Mouse (Mus musculus) neural tube, embryonic 14.5 days (tissue): ENCODE measurements at regions not wholly inside any gene's neighbourhood (a gene's known extent, or its start where the extent isn't known, plus 50 kb on each side); places are given as distances from the start of the nearest gene placed in this dataset.

Experiments
- ATAC-seq: fragments of 200-750 bp; cut with Nextera tagmentation; 2 replicates; pipeline ENCODE4 v1.8.0; 2017; ENCODE audit warnings: low read depth, mild to moderate bottlenecking, moderate TSS enrichment, moderate library complexity
- H3K27ac ChIP-seq: fragments of 300-500 bp; sonication (generic); 2 replicates; pipeline ENCODE4 v1.5.1; 2014; ENCODE audit warnings: low read depth, mild to moderate bottlenecking, control low read depth, low read length, moderate library complexity, mixed read lengths
- H3K27me3 ChIP-seq: fragments of 300-500 bp; sonication (generic); 2 replicates; pipeline ENCODE4 v1.6.1; 2014; ENCODE audit warnings: low read length; ENCODE audit not compliant: control insufficient read depth, insufficient read depth
- H3K36me3 ChIP-seq: fragments of 300-500 bp; sonication (generic); 2 replicates; pipeline ENCODE4 v1.6.1; 2014; ENCODE audit warnings: low read length, mixed read lengths; ENCODE audit not compliant: control insufficient read depth, insufficient read depth
- H3K4me1 ChIP-seq: fragments of 300-500 bp; sonication (generic); 2 replicates; pipeline ENCODE4 v1.6.1; 2014; ENCODE audit warnings: low read length; ENCODE audit not compliant: control insufficient read depth, insufficient read depth
- H3K4me2 ChIP-seq: fragments of 300-500 bp; sonication (generic); 2 replicates; pipeline ENCODE4 v1.6.1; 2014; ENCODE audit warnings: mild to moderate bottlenecking, low read depth, low read length, control low read depth
- H3K4me3 ChIP-seq: fragments of 300-500 bp; sonication (generic); 2 replicates; pipeline ENCODE4 v1.5.1; 2014; ENCODE audit warnings: low read depth, low read length, control low read depth, mixed read lengths
- H3K9ac ChIP-seq: fragments of 300-500 bp; sonication (generic); replicated peaks from 2 replicates; pipeline ENCODE4 v1.6.1; 2014; ENCODE audit warnings: low read depth, mild to moderate bottlenecking, control low read depth, low read length, mixed read lengths
- H3K9me3 ChIP-seq: fragments of 300-500 bp; sonication (generic); 2 replicates; pipeline ENCODE4 v1.6.1; 2016; ENCODE audit warnings: low read length; ENCODE audit not compliant: control insufficient read depth
- WGBS: fragments of 180-500 bp; shearing (Covaris S2); extraction: QIAGEN DNeasy Blood & Tissue Kit; methylation state at CpG from one replicate; pipeline ENCODE4 v1.1.7; 2014; 5-methylcytosine and 5-hydroxymethylcytosine counted together

DNA sequence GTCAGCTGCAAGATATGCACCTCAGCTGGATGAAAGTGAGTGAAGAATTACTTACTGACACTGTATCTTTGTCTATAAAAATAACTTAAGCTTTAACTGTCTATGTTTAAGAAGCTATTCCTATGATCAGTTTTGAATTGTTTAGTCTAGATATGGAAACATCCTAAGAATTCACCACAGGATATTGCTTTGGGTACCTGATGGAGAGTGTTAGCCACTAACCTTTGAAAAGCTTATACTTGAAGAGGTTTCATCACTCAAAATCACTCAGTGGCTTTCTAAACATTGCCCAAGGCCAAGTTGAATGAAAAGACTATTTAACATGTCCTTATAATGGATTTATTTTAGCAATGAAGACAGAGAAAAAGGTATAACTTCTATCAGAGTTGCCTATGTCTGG is 111.6 kb upstream of the Kcnab1 start:
- H3K9ac ChIP-seq: no peak overlapping the region
- no peaks in the 10 kb centered on the region for H3K4me1 ChIP-seq
- H3K27ac ChIP-seq: no peak overlapping the region
- ATAC-seq: no peak
- H3K27me3 ChIP-seq: no peaks in the 10 kb centered on the region
- no peak overlapping the region for H3K4me3 ChIP-seq
- no peaks in the 10 kb centered on the region for H3K9me3 ChIP-seq
- no peaks in the 10 kb centered on the region for H3K36me3 ChIP-seq
- no peak overlapping the region for H3K4me2 ChIP-seq

DNA sequence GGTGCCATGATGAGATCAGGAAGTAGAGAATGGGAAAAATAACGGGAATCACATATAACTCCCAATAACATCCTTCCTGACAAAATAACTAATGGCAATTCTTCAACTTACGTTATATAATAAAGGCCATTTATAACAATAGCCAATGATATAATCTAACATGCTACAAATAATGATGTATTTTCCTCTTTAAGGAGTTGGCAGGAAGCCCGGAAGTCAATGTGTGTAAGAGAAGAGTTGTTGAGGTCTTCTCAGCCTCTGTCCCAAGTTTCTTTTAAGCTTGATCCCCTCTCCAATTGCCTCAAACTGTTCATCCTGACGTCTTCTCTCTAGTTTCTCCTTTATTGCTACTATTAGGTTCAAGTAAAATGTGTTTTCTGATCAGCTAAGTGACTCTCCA is 108.1 kb upstream of the Kcnab1 start:
- Histone ChIP-seq H3K9ac (no peak overlapping the region), H3K4me3 (no peak overlapping the region), H3K36me3 (no peaks in the 10 kb centered on the region), H3K4me1 (no peaks in the 10 kb centered on the region), H3K27me3 (no peaks in the 10 kb centered on the region), H3K4me2 (no peak overlapping the region), H3K27ac (no peak overlapping the region), H3K9me3 (no peaks in the 10 kb centered on the region)
- no peak for ATAC-seq
- WGBS: 72% methylated on average over 4 of the region's 4 CpGs

DNA sequence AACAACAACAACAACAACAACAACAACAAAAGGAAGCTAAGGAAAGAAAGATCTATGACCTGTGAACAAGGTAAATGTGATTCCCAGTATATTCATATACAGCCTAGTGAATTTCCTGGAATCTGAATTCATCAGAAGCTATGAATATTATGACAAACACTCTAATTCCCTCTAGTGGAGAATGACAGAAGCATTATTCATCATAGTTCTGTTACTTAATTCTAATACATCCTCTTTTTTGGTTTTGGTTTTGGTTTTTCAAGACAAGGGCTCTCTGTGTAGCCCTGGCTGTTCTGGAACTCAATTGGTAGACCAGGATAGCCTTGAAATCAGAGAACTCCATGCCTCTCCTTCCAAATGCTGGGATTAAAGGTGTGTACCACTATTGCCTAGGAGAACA is 106.6 kb upstream of the Kcnab1 start:
- no peaks in the 10 kb centered on the region for H3K9me3 ChIP-seq
- H3K4me3 ChIP-seq: no peak overlapping the region
- no peak for ATAC-seq
- no peak overlapping the region for H3K4me2 ChIP-seq
- no peaks in the 10 kb centered on the region for H3K36me3 ChIP-seq
- no peaks in the 10 kb centered on the region for H3K4me1 ChIP-seq
- no peak overlapping the region for H3K27ac ChIP-seq
- H3K9ac ChIP-seq: no peak overlapping the region
- H3K27me3 ChIP-seq: no peaks in the 10 kb centered on the region

DNA sequence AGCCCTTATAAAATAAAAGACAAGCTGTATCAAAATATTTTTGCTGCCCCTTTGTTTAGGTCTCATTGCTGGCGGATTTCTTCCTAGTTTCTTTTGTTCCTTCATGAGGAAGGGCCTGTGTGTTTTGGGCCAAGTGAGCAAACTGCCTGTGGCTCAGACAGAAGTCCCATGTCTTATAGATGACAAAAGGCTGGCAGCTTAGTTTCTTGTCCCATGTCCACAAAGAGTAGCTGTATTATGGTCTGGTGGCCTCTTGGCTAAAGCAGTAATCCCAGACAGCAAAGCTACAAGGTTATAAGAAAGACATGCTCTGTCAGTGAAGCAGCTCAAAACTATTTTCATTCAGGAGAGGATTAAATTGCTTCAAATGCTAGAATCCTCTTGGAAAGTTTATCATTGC is 103.1 kb upstream of the Kcnab1 start:
- 80% methylated on average over 1 of the region's 1 CpGs for WGBS
- no peak overlapping the region for H3K27ac ChIP-seq
- H3K27me3 ChIP-seq: no peaks in the 10 kb centered on the region
- H3K9me3 ChIP-seq: no peaks in the 10 kb centered on the region
- H3K9ac ChIP-seq: no peak overlapping the region
- no peaks in the 10 kb centered on the region for H3K4me1 ChIP-seq
- no peak overlapping the region for H3K4me2 ChIP-seq
- H3K36me3 ChIP-seq: no peaks in the 10 kb centered on the region
- no peak for ATAC-seq
- no peak overlapping the region for H3K4me3 ChIP-seq

DNA sequence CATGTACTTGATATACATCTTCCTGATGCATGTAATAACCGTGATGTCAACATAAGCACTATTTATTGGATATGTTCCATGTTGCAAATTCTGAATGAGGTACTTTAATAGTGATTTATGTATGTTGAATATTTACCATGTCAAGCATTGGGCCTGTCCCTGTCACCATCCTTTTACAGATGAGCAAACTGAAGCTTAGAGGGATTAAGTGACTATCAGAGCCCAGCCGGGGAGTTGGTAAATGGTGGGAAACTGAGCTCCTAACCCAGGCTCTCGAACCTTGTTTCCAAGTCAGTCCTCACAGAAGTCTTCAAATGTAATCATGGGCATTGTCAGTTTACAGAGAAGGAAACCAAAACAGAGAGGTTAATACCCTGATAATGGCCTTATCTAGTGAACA is 102.6 kb upstream of the Kcnab1 start:
- H3K27me3 ChIP-seq: no peaks in the 10 kb centered on the region
- no peaks in the 10 kb centered on the region for H3K4me1 ChIP-seq
- ATAC-seq: no peak
- WGBS: 82% methylated on average over 3 of the region's 3 CpGs
- no peak overlapping the region for H3K4me3 ChIP-seq
- no peak overlapping the region for H3K9ac ChIP-seq
- no peak overlapping the region for H3K4me2 ChIP-seq
- no peaks in the 10 kb centered on the region for H3K9me3 ChIP-seq
- H3K36me3 ChIP-seq: no peaks in the 10 kb centered on the region
- H3K27ac ChIP-seq: no peak overlapping the region

DNA sequence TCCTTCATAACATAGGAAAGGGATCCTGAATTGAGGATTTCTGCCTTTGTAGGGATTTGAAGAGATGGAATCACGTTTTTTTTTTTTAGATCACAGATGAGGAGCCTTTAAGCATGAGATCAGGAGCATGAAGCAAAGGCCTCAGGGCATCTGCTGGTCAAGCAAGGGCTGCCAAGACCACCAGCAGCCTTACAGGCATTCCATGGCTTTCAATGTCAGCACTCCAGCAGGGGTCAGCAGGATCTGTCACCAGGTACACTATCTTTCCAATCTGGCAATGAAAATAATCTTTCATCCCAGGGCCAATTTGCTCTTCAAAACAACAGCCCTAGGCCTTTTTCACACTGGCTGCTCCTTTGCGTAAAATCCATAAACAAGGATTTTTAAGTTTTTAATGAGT is 85.3 kb upstream of the Kcnab1 start:
- Histone ChIP-seq H3K4me3 (no peak overlapping the region), H3K27ac (no peak overlapping the region), H3K9ac (no peak overlapping the region), H3K4me1 (no peaks in the 10 kb centered on the region), H3K9me3 (no peaks in the 10 kb centered on the region), H3K27me3 (no peaks in the 10 kb centered on the region), H3K36me3 (no peaks in the 10 kb centered on the region), H3K4me2 (no peak overlapping the region)
- no peak for ATAC-seq
- WGBS: 71% methylated on average over 2 of the region's 2 CpGs

DNA sequence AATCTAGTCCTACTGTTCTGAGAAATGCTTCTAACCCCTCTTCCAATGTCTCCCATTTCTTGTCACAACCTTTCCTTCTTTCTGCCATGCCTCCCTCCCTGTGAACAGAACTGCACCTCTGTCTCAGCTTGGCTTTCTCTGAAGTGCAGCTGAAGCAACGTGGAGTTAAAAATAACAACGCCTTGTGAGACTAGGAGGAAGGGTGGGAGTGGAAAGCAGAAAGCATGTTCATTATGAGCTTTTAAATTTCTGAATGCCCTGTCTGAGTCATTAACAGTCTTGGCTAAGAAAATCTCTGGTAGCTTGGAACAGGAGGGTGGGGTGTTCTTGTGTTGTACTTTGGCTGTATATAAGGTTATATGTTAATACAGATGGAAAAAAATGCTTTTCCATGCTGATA is 71.6 kb upstream of the Kcnab1 start:
- Histone ChIP-seq H3K4me3 (no peak overlapping the region), H3K9me3 (no peaks in the 10 kb centered on the region), H3K27me3 (no peaks in the 10 kb centered on the region), H3K4me1 (no peaks in the 10 kb centered on the region), H3K9ac (no peak overlapping the region), H3K4me2 (no peak overlapping the region), H3K27ac (no peak overlapping the region), H3K36me3 (no peaks in the 10 kb centered on the region)
- WGBS: 77% methylated on average over 2 of the region's 2 CpGs
- no peak for ATAC-seq

DNA sequence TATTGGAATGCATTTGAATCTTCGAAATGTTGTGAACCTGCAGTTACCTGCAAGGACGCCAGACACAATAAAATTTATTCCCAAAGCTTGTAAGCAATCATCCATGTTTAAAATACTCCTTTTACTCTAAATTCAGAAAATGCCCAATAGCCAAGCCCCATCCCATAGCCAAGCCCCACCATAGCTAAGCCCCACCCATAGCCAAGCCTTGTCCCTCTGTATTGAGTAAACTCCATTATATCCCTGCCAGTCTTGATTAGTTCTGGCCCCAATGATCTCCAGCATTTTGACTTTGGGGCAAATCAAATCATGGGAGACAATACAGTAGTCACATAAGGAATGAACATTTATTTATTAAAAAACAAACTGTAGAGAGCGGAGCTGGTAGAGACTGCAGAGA is 61.3 kb upstream of the Kcnab1 start:
- 88% methylated on average over 3 of the region's 3 CpGs for WGBS
- no peak overlapping the region for H3K4me3 ChIP-seq
- no peaks in the 10 kb centered on the region for H3K36me3 ChIP-seq
- no peak overlapping the region for H3K27ac ChIP-seq
- no peak overlapping the region for H3K4me2 ChIP-seq
- ATAC-seq: no peak
- no peaks in the 10 kb centered on the region for H3K4me1 ChIP-seq
- no peak overlapping the region for H3K9ac ChIP-seq
- H3K9me3 ChIP-seq: no peaks in the 10 kb centered on the region
- H3K27me3 ChIP-seq: no peaks in the 10 kb centered on the region

DNA sequence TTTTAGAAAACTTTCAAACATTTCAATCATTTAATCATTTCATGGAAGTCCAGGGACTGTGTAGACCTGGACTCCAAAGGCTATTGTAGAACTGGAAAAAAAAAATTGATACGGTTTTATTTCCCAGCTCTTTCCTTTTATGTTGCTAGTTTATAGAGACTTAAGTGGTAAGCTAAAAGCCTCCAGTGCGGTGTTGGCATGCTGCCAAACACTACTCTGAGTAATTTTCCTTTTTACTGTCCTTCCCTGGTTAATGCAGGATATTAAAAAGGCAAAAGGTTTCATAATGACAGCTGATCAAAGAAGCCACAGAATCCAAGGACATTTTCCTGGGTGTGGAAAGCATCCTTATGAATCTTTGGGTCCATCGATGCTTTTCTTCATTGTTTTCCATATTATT is 53.8 kb upstream of the Kcnab1 start:
- ATAC-seq: no peak; the same call in 1 of the 2 replicates
- WGBS: 50% methylated on average over 3 of the region's 3 CpGs
- Histone ChIP-seq H3K27ac (no peak overlapping the region), H3K36me3 (no peaks in the 10 kb centered on the region), H3K9ac (no peak overlapping the region), H3K4me2 (no peak overlapping the region), H3K4me3 (no peak overlapping the region), H3K4me1 (no peaks in the 10 kb centered on the region), H3K27me3 (no peaks in the 10 kb centered on the region), H3K9me3 (no peaks in the 10 kb centered on the region)
